Mouse (Mus musculus) hindbrain, embryonic 13.5 days (tissue): ENCODE results near the gene Casp2. TPM values are rescaled to one million over a fixed set of nuclear protein-coding genes. Genes with fewer than 3 reads are reported as not detected.
A peak's percentile ranks its signal among the peaks of the same experiment; 100 is the strongest.

Experiments
- ATAC-seq: fragments of 200-750 bp; cut with Nextera tagmentation; 2 replicates; pipeline ENCODE4 v1.8.0; 2017; ENCODE audit warnings: moderate TSS enrichment; ENCODE audit not compliant: low FRiP score
- H3K27ac ChIP-seq: fragments of 300-500 bp; sonication (generic); 2 replicates; pipeline ENCODE4 v1.5.1; 2015; ENCODE audit warnings: inconsistent platforms, mild to moderate bottlenecking, moderate library complexity
- H3K27me3 ChIP-seq: fragments of 300-500 bp; sonication (generic); 2 replicates; pipeline ENCODE4 v1.6.1; 2015; ENCODE audit warnings: mild to moderate bottlenecking, inconsistent platforms
- H3K36me3 ChIP-seq: fragments of 300-500 bp; sonication (generic); 2 replicates; pipeline ENCODE4 v1.6.1; 2015; ENCODE audit warnings: mild to moderate bottlenecking, inconsistent platforms
- H3K4me1 ChIP-seq: fragments of 300-500 bp; sonication (generic); replicated peaks from 2 replicates; pipeline ENCODE4 v1.6.1; 2015; ENCODE audit warnings: inconsistent platforms
- H3K4me2 ChIP-seq: fragments of 300-500 bp; sonication (generic); 2 replicates; pipeline ENCODE4 v1.6.1; 2015; ENCODE audit warnings: inconsistent platforms, mild to moderate bottlenecking, moderate library complexity
- H3K4me3 ChIP-seq: fragments of 300-500 bp; sonication (generic); 2 replicates; pipeline ENCODE4 v1.5.1; 2015; ENCODE audit warnings: mild to moderate bottlenecking, inconsistent platforms
- H3K9ac ChIP-seq: fragments of 300-500 bp; sonication (generic); 2 replicates; pipeline ENCODE4 v1.6.1; 2015; ENCODE audit warnings: mild to moderate bottlenecking, inconsistent platforms
- H3K9me3 ChIP-seq: fragments of 300-500 bp; sonication (generic); 2 replicates; pipeline ENCODE4 v1.6.1; 2016; ENCODE audit warnings: inconsistent platforms
- WGBS: fragments of 180-500 bp; shearing (Covaris S2); methylation state at CpG from one replicate; pipeline ENCODE4 v1.1.7; 2015; 5-methylcytosine and 5-hydroxymethylcytosine counted together
- polyA plus RNA-seq: library from polyadenylated mRNA; unstranded; fragments of >200 nt; fragmentation: Nextera tagmentation; extraction: Ambion mirVana; gene quantifications from 2 replicates; pipeline ENCODE4 v1.2.1, GENCODE M21; 2015

Casp2 gene
- 43.5 and 47.5 TPM in 2 replicates for polyA plus RNA-seq

- no peaks in the 10 kb centered on the region for H3K9me3 ChIP-seq
Observed at GRCm38 (mm10) chr6:42264626-42265312, at the start of gene Casp2. Casp2 (plus strand) TSS chr6:42264985.

GRCm38 (mm10) chr6:42215028-42215427 is 49.8 kb upstream of the Casp2 start, which contains the start of gene Tas2r144:
Tas2r144 (plus strand) TSS chr6:42215328.
- no peak for ATAC-seq
- Histone ChIP-seq H3K4me2 (no peak within 1 kb of the TSS), H3K4me3 (no peak within 1 kb of the TSS), H3K27me3 (no peaks in the 10 kb centered on the region), H3K4me1 (no peaks in the 10 kb centered on the region), H3K9ac (no peak within 1 kb of the TSS), H3K27ac (no peak within 1 kb of the TSS), H3K36me3 (no peaks in the 10 kb centered on the region), H3K9me3 (no peaks in the 10 kb centered on the region)
- 86% methylated on average over 2 of the region's 2 CpGs for WGBS

More at GRCm38 (mm10) chr6:42264626-42265312, at the start of gene Casp2:
- Histone ChIP-seq H3K4me3 (peak within 1 kb of the TSS; percentile 66), H3K4me2 (peak within 1 kb of the TSS; percentile 92), H3K27me3 (peaks cover 16% of the 10 kb centered on the region), H3K4me1 (peaks cover 16% of the 10 kb centered on the region), H3K9ac (peak within 1 kb of the TSS; percentile 94), H3K27ac (peak within 1 kb of the TSS; percentile 92), H3K36me3 (peaks cover 25% of the 10 kb centered on the region)
- WGBS, result 1% methylated on average over 50 of the region's 51 CpGs
- peak; percentile 100 for ATAC-seq

GRCm38 (mm10) chr6:42222286-42222685 is 42.5 kb upstream of the Casp2 start:
- 51% methylated on average over 3 of the region's 3 CpGs for WGBS
- H3K4me2 ChIP-seq, result no peak overlapping the region
- H3K4me1 ChIP-seq, result no peaks in the 10 kb centered on the region
- no peaks in the 10 kb centered on the region for H3K9me3 ChIP-seq
- H3K9ac ChIP-seq, result no peak overlapping the region
- H3K27ac ChIP-seq, result no peak overlapping the region
- H3K36me3 ChIP-seq, result no peaks in the 10 kb centered on the region
- H3K4me3 ChIP-seq, result no peak overlapping the region
- no peak for ATAC-seq
- H3K27me3 ChIP-seq, result no peaks in the 10 kb centered on the region

GRCm38 (mm10) chr6:42225046-42225445 is 39.7 kb upstream of the Casp2 start:
- no peaks in the 10 kb centered on the region for H3K4me1 ChIP-seq
- no peak overlapping the region for H3K9ac ChIP-seq
- no peak overlapping the region for H3K27ac ChIP-seq
- H3K27me3 ChIP-seq, result no peaks in the 10 kb centered on the region
- H3K4me2 ChIP-seq, result no peak overlapping the region
- no peaks in the 10 kb centered on the region for H3K9me3 ChIP-seq
- no peak for ATAC-seq
- 83% methylated on average over 4 of the region's 4 CpGs for WGBS
- no peak overlapping the region for H3K4me3 ChIP-seq
- H3K36me3 ChIP-seq, result no peaks in the 10 kb centered on the region

GRCm38 (mm10) chr6:42227240-42228101 is 37.3 kb upstream of the Casp2 start:
- Histone ChIP-seq H3K9ac (no peak overlapping the region), H3K4me2 (no peak overlapping the region), H3K9me3 (no peaks in the 10 kb centered on the region), H3K27me3 (no peaks in the 10 kb centered on the region), H3K27ac (no peak overlapping the region), H3K36me3 (no peaks in the 10 kb centered on the region), H3K4me1 (no peaks in the 10 kb centered on the region), H3K4me3 (no peak overlapping the region)
- WGBS, result 34% methylated on average over 17 of the region's 17 CpGs
- ATAC-seq, result no peak

- Histone ChIP-seq H3K4me3 (no peak overlapping the region), H3K4me2 (no peak overlapping the region), H3K4me1 (no peaks in the 10 kb centered on the region), H3K27me3 (no peaks in the 10 kb centered on the region), H3K9ac (no peak overlapping the region), H3K9me3 (no peaks in the 10 kb centered on the region), H3K36me3 (no peaks in the 10 kb centered on the region), H3K27ac (no peak overlapping the region)
- ATAC-seq, result no peak
- 85% methylated on average over 4 of the region's 4 CpGs for WGBS
Observed at GRCm38 (mm10) chr6:42229610-42230009, 35.2 kb upstream of the Casp2 start.

- H3K36me3 ChIP-seq, result no peaks in the 10 kb centered on the region
- ATAC-seq, result no peak
- WGBS, result 93% methylated on average over 3 of the region's 3 CpGs
- H3K27ac ChIP-seq, result no peak overlapping the region
- no peaks in the 10 kb centered on the region for H3K27me3 ChIP-seq
- H3K9ac ChIP-seq, result no peak overlapping the region
- H3K4me1 ChIP-seq, result no peaks in the 10 kb centered on the region
- H3K4me2 ChIP-seq, result no peak overlapping the region
- H3K4me3 ChIP-seq, result no peak overlapping the region
- no peaks in the 10 kb centered on the region for H3K9me3 ChIP-seq
Observed at GRCm38 (mm10) chr6:42231191-42231590, 33.6 kb upstream of the Casp2 start.

GRCm38 (mm10) chr6:42237276-42237805 is 27.4 kb upstream of the Casp2 start:
- no peaks in the 10 kb centered on the region for H3K9me3 ChIP-seq
- no peak overlapping the region for H3K27ac ChIP-seq
- no peaks in the 10 kb centered on the region for H3K36me3 ChIP-seq
- no peaks in the 10 kb centered on the region for H3K27me3 ChIP-seq
- 73% methylated on average over 6 of the region's 6 CpGs for whole genome bisulfite sequencing
- no peak overlapping the region for H3K4me2 ChIP-seq
- ATAC-seq, result no peak
- H3K9ac ChIP-seq, result no peak overlapping the region
- no peak overlapping the region for H3K4me3 ChIP-seq
- no peaks in the 10 kb centered on the region for H3K4me1 ChIP-seq

- 78% methylated on average over 6 of the region's 6 CpGs for WGBS
- Histone ChIP-seq H3K27me3 (peaks cover 6% of the 10 kb centered on the region), H3K4me1 (0 out of 2 replicates have a peak, but pooled peaks cover 7% of the 10 kb centered on the region), H3K4me3 (no peak overlapping the region), H3K36me3 (no peaks in the 10 kb centered on the region), H3K9ac (no peak overlapping the region), H3K27ac (no peak overlapping the region), H3K4me2 (no peak overlapping the region), H3K9me3 (no peaks in the 10 kb centered on the region)
- no peak for ATAC-seq
Observed at GRCm38 (mm10) chr6:42241311-42242045, 23.3 kb upstream of the Casp2 start.

GRCm38 (mm10) chr6:42245711-42246353 is 19.0 kb upstream of the Casp2 start, which contains the start of gene Gstk1:
Gstk1 (plus strand) TSS chr6:42245935.
- Histone ChIP-seq H3K9me3 (no peaks in the 10 kb centered on the region), H3K27ac (no peak within 1 kb of the TSS), H3K9ac (peak within 1 kb of the TSS; percentile 69), H3K36me3 (no peaks in the 10 kb centered on the region), H3K4me2 (peak within 1 kb of the TSS; percentile 76), H3K4me1 (0 out of 2 replicates have a peak, but pooled peaks cover 8% of the 10 kb centered on the region), H3K27me3 (peaks cover 12% of the 10 kb centered on the region), H3K4me3 (peak within 1 kb of the TSS; percentile 52)
- 2% methylated on average over 28 of the region's 28 CpGs for WGBS
- peak; percentile 100 for ATAC-seq

- no peak overlapping the region for H3K9ac ChIP-seq
- H3K4me2 ChIP-seq, result peak overlapping the region; percentile 28
- peak overlapping the region; percentile 22 for H3K4me3 ChIP-seq
- peak; percentile 27; the same call in 1 of the 2 replicates for ATAC-seq
- no peaks in the 10 kb centered on the region for H3K9me3 ChIP-seq
- peaks cover 12% of the 10 kb centered on the region for H3K27me3 ChIP-seq
- no peak overlapping the region for H3K27ac ChIP-seq
- 4% methylated on average over 8 of the region's 8 CpGs for WGBS
- 0 out of 2 replicates have a peak, but pooled peaks cover 8% of the 10 kb centered on the region for H3K4me1 ChIP-seq
- no peaks in the 10 kb centered on the region for H3K36me3 ChIP-seq
Observed at GRCm38 (mm10) chr6:42247173-42247572, 17.6 kb upstream of the Casp2 start.
